Mouse (Mus musculus) erythroblast, embryonic 14.5 days (primary cell): ENCODE data around the gene Uhmk1. TPM values are rescaled to one million over a fixed set of nuclear protein-coding genes. Genes with fewer than 3 reads are reported as not detected.

Experiments
- H3K27me3 ChIP-seq: 2 replicates; pipeline ENCODE4 v1.6.1; 2012; ENCODE audit warnings: inconsistent platforms; ENCODE audit not compliant: control insufficient read depth
- H3K36me3 ChIP-seq: 2 replicates; pipeline ENCODE4 v1.6.1; 2012; ENCODE audit warnings: mild to moderate bottlenecking, inconsistent platforms; ENCODE audit not compliant: control insufficient read depth
- H3K4me1 ChIP-seq: 2 replicates; pipeline ENCODE4 v1.6.1; 2012; ENCODE audit warnings: inconsistent platforms; ENCODE audit not compliant: control insufficient read depth
- H3K4me3 ChIP-seq: replicated peaks from 2 replicates; pipeline ENCODE3; 2012; ENCODE audit warnings: moderate library complexity, mild to moderate bottlenecking, inconsistent platforms
- H3K9me3 ChIP-seq: 2 replicates; pipeline ENCODE4 v1.6.1; 2012; ENCODE audit warnings: low read length, inconsistent platforms, mixed read lengths; ENCODE audit not compliant: control insufficient read depth
- GATA1 ChIP-seq: IDR thresholded peaks from 2 replicates; pipeline ENCODE4 v1.6.1; 2012; ENCODE audit warnings: low read length, inconsistent platforms, mixed read lengths
- TAL1 ChIP-seq: IDR thresholded peaks from 3 replicates; pipeline ENCODE4 v1.6.1; 2012; ENCODE audit warnings: low read length, inconsistent platforms, mixed read lengths
- polyA plus RNA-seq: library from polyadenylated mRNA; stranded (reverse); fragments of >175 nt; gene quantifications from 2 replicates; pipeline ENCODE4 v1.2.3, GENCODE M21; 2012

Uhmk1 gene
- polyA plus RNA-seq, 1 experiment: 0.08 TPM

GRCm38 (mm10) chr1:170147651-170148448 lies 67.3 kb downstream of the Uhmk1 start:
- H3K4me3 ChIP-seq: no peak overlapping the region

GRCm38 (mm10) chr1:170145606-170146005 lies 69.6 kb downstream of the Uhmk1 start:
- Histone ChIP-seq H3K4me3 (no peak overlapping the region), H3K4me1 (peaks cover 21% of the 10 kb centered on the region), H3K27me3 (no peaks in the 10 kb centered on the region), H3K9me3 (no peaks in the 10 kb centered on the region), H3K36me3 (peaks cover 72% of the 10 kb centered on the region)
- TF ChIP-seq GATA1: no peak
- no peak for TF ChIP-seq TAL1

More at GRCm38 (mm10) chr1:170147651-170148448, 67.3 kb downstream of the Uhmk1 start:
- peaks cover 64% of the 10 kb centered on the region for H3K36me3 ChIP-seq
- H3K4me1 ChIP-seq: peaks cover 21% of the 10 kb centered on the region
- no peak for TF ChIP-seq TAL1
- no peak for TF ChIP-seq GATA1
- H3K9me3 ChIP-seq: no peaks in the 10 kb centered on the region
- H3K27me3 ChIP-seq: no peaks in the 10 kb centered on the region

Other genes with a start within 250 kb of the Uhmk1 start
- 0.02 and 0.05 TPM in 2 replicates for gene Hsd17b7, start 246.2 kb downstream of the Uhmk1 start, polyA plus RNA-seq
- gene Ddr2, start 104.6 kb downstream of the Uhmk1 start, polyA plus RNA-seq: under 0.01 TPM in 1 of 2 replicates, not detected in the other
- gene Uap1, start 40.4 kb downstream of the Uhmk1 start, polyA plus RNA-seq: 0.31 and 0.32 TPM in 2 replicates
- gene Sh2d1b2, start 17.4 kb upstream of the Uhmk1 start, polyA plus RNA-seq: not detected in 2 replicates
- gene Sh2d1b1, start 61.9 kb upstream of the Uhmk1 start, polyA plus RNA-seq: not detected in 2 replicates
- 0.17 and 0.25 TPM in 2 replicates for gene Gm7694, start 90.9 kb upstream of the Uhmk1 start, polyA plus RNA-seq
- not detected in 2 replicates for gene Spata46, start 93.4 kb upstream of the Uhmk1 start, polyA plus RNA-seq